Mouse (Mus musculus) midbrain, embryonic 13.5 days (tissue): ENCODE data around the gene Ifitm7. TPM values are rescaled to one million over a fixed set of nuclear protein-coding genes. Genes with fewer than 3 reads are reported as not detected.

Experiments used
- ATAC-seq: fragments of 200-750 bp; cut with Nextera tagmentation; 2 replicates; pipeline ENCODE4 v1.8.0; 2017; ENCODE audit warnings: mild to moderate bottlenecking, moderate TSS enrichment, moderate library complexity
- H3K27ac ChIP-seq: fragments of 300-500 bp; sonication (generic); 2 replicates; pipeline ENCODE4 v1.5.1; 2015; ENCODE audit warnings: inconsistent platforms, mild to moderate bottlenecking, moderate library complexity
- H3K27me3 ChIP-seq: fragments of 300-500 bp; sonication (generic); 2 replicates; pipeline ENCODE4 v1.6.1; 2015; ENCODE audit warnings: mild to moderate bottlenecking, inconsistent platforms
- H3K36me3 ChIP-seq: fragments of 300-500 bp; sonication (generic); 2 replicates; pipeline ENCODE4 v1.6.1; 2015; ENCODE audit warnings: mild to moderate bottlenecking, inconsistent platforms
- H3K4me1 ChIP-seq: fragments of 300-500 bp; sonication (generic); replicated peaks from 2 replicates; pipeline ENCODE4 v1.6.1; 2015; ENCODE audit warnings: inconsistent platforms
- H3K4me2 ChIP-seq: fragments of 300-500 bp; sonication (generic); replicated peaks from 2 replicates; pipeline ENCODE4 v1.6.1; 2015; ENCODE audit warnings: moderate library complexity, mild to moderate bottlenecking, inconsistent platforms
- H3K4me3 ChIP-seq: fragments of 300-500 bp; sonication (generic); replicated peaks from 2 replicates; pipeline ENCODE4 v1.5.1; 2015; ENCODE audit warnings: mild to moderate bottlenecking, inconsistent platforms
- H3K9ac ChIP-seq: fragments of 300-500 bp; sonication (generic); replicated peaks from 2 replicates; pipeline ENCODE4 v1.6.1; 2015; ENCODE audit warnings: mild to moderate bottlenecking, inconsistent platforms
- H3K9me3 ChIP-seq: fragments of 300-500 bp; sonication (generic); 2 replicates; pipeline ENCODE4 v1.6.1; 2016; ENCODE audit warnings: mild to moderate bottlenecking, inconsistent platforms
- WGBS: fragments of 180-500 bp; shearing (Covaris S2); methylation state at CpG from one replicate; pipeline ENCODE4 v1.1.7; 2015; 5-methylcytosine and 5-hydroxymethylcytosine counted together
- polyA plus RNA-seq: library from polyadenylated mRNA; unstranded; fragments of >200 nt; fragmentation: Nextera tagmentation; extraction: Ambion mirVana; gene quantifications from 2 replicates; pipeline ENCODE4 v1.2.1, GENCODE M21; 2015

The Ifitm7 gene
- polyA plus RNA-seq: 1.9 and 2.0 TPM in 2 replicates

GRCm38 (mm10) chr16:13986574-13987478 lies at the start of gene Ifitm7, which contains the start of gene 2900011O08Rik:
Ifitm7 (minus strand) TSS chr16:13986888.
2900011O08Rik (plus strand) TSS chr16:13986604.
- peak within 1 kb of the TSS; percentile 81 for H3K9ac ChIP-seq
- H3K4me3 ChIP-seq: peak within 1 kb of the TSS; percentile 71
- H3K4me2 ChIP-seq: peak within 1 kb of the TSS; percentile 70
- under 1% methylated on average over 31 of the region's 31 CpGs for WGBS
- no peaks in the 10 kb centered on the region for H3K27me3 ChIP-seq
- H3K4me1 ChIP-seq: peaks cover 26% of the 10 kb centered on the region
- H3K9me3 ChIP-seq: no peaks in the 10 kb centered on the region
- H3K27ac ChIP-seq: peak within 1 kb of the TSS; percentile 94
- H3K36me3 ChIP-seq: peaks cover under 1% of the 10 kb centered on the region; the same call in 1 of the 2 replicates
- ATAC-seq: peak; percentile 87

DNA sequence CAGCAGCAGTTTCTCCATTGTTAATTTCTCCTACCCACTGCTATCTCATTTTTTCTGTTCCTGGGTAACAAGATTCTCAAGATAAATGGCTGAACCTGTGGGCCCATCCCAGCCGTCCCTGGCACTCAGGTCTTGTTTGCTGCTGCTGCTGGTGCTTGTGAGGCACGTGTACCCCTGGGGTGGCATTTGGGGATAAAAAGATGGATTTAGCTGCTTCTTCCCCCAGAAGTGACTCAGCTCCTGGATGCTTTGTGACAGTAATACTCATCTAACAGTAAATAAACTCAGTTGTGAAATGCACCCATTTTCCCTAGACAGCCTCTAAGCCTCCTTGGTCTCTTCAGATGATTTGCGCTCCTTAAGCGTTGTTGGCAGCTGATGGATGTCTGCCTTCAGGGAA lies 46.4 kb upstream of the Ifitm7 start:
- 86% methylated on average over 4 of the region's 4 CpGs for WGBS
- no peak overlapping the region for H3K4me3 ChIP-seq
- H3K9me3 ChIP-seq: no peaks in the 10 kb centered on the region
- no peak overlapping the region for H3K27ac ChIP-seq
- no peak overlapping the region for H3K9ac ChIP-seq
- no peaks in the 10 kb centered on the region for H3K27me3 ChIP-seq
- no peak overlapping the region for H3K4me2 ChIP-seq
- no peak for ATAC-seq
- no peaks in the 10 kb centered on the region for H3K4me1 ChIP-seq
- no peaks in the 10 kb centered on the region for H3K36me3 ChIP-seq

DNA sequence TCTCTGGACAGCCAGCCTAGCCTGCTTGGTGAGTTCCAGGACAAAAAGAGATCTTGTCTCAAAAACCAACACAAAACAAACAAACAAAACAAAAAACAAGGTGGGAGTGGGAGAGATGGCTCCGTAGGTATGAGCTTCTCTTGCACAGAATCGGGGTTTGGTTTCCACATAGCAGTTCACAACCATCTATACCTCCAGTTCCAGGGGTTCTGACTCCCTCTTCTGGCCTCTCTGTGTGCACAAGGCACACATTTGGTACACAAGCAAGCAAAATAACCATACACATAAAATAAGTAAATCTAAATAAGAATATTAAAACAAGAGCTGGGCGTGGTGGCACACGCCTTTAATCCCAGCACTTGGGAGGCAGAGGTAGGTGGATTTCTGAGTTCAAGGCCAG lies 44.0 kb upstream of the Ifitm7 start:
- H3K4me3 ChIP-seq: no peak overlapping the region

GRCm38 (mm10) chr16:14029851-14030250 lies 43.2 kb upstream of the Ifitm7 start:
- no peaks in the 10 kb centered on the region for H3K9me3 ChIP-seq
- H3K36me3 ChIP-seq: no peaks in the 10 kb centered on the region
- no peaks in the 10 kb centered on the region for H3K4me1 ChIP-seq
- H3K4me2 ChIP-seq: no peak overlapping the region
- WGBS: 59% methylated on average over 2 of the region's 2 CpGs
- no peak for ATAC-seq
- no peak overlapping the region for H3K27ac ChIP-seq
- no peak overlapping the region for H3K4me3 ChIP-seq
- H3K9ac ChIP-seq: no peak overlapping the region
- no peaks in the 10 kb centered on the region for H3K27me3 ChIP-seq

More for the DNA sequence above, 44.0 kb upstream of the Ifitm7 start:
- ATAC-seq: no peak
- H3K4me1 ChIP-seq: no peaks in the 10 kb centered on the region
- no peaks in the 10 kb centered on the region for H3K27me3 ChIP-seq
- H3K4me2 ChIP-seq: no peak overlapping the region
- no peaks in the 10 kb centered on the region for H3K36me3 ChIP-seq
- 91% methylated on average over 4 of the region's 4 CpGs for WGBS
- H3K9me3 ChIP-seq: no peaks in the 10 kb centered on the region
- no peak overlapping the region for H3K9ac ChIP-seq
- no peak overlapping the region for H3K27ac ChIP-seq

- Histone ChIP-seq H3K9me3 (no peaks in the 10 kb centered on the region), H3K27ac (no peak overlapping the region), H3K4me1 (no peaks in the 10 kb centered on the region), H3K36me3 (no peaks in the 10 kb centered on the region), H3K9ac (no peak overlapping the region), H3K4me2 (no peak overlapping the region), H3K27me3 (no peaks in the 10 kb centered on the region), H3K4me3 (no peak overlapping the region)
- 67% methylated on average over 2 of the region's 2 CpGs for WGBS
- no peak for ATAC-seq
These were observed 42.4 kb upstream of the Ifitm7 start for GRCm38 (mm10) chr16:14029072-14029471.

DNA sequence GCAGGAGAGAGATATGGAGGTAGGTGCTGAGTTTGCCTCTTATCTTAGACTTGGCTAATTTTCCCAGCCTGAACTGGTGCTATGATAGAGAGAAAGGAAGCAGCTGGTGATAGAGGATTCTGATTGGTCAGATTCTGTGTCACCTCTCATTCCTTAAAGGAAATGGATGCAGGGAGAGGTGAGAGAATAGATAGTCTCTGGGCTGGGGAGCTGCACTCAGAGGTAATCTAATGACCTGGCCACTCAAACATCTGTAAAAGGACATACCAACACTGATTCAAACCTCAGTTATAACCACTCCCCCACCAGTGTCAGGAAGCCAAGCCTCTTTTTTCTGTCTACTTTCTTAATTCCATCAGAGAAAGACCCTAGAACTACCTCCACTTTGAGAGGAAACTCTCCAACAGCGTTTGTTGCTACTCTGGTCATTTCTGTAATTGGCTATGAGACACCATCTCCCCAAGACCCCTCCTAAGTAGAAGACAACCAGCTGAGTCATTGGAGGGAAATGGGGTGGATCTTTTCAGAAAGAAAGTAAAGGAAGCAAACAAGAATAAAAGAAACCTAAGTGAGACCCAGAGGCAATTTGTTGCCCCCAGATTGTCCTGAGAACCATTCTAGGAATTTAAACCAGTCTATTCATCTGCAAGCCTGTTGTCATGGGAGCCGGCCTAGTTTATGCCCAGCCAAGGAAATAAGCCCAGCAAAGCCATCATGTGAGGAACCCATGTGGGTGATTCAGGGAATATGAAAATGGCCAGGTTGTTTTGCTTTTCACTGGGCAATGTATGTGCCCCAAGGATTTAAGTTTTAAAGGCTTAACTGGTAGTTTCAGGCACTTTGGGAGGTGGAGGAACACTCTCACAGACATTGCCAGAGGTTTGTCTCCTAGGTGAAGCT lies 38.7 kb upstream of the Ifitm7 start:
- Histone ChIP-seq H3K36me3 (no peaks in the 10 kb centered on the region), H3K4me2 (no peak overlapping the region), H3K9ac (no peak overlapping the region), H3K9me3 (no peaks in the 10 kb centered on the region), H3K4me1 (no peaks in the 10 kb centered on the region), H3K4me3 (no peak overlapping the region), H3K27me3 (no peaks in the 10 kb centered on the region), H3K27ac (no peak overlapping the region)
- WGBS: 49% methylated on average over 2 of the region's 2 CpGs
- ATAC-seq: no peak

DNA sequence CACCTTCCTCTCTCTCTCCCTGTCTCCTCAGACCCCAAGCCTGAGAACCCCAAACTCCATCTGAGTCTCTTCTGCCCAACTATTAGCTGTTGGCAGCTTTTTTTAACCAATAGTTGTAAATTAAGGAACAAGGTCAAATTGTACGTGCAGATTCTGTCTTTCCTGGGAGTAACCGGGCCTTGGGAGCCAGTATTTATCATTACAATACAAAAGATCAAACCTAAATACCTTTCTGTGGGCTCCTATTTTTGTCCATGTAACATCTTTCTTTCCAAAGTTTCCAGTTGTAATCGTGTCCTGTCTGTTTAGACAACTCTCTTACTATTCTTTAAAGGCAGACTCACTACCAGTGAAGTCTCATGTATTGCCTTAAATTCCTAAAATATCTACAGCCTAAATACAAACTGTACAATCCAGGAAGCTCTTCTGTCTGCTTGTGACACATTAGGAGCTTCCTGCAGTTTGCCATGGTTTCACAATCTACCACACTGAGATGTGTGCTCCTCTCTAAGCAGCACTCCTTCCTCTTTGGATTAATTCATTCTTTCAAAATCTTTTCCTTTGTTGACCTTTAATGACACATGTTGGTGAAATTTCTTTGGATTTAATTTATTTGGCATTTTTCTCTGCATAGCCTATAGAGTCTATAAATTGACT lies 34.6 kb upstream of the Ifitm7 start:
- Histone ChIP-seq H3K4me2 (no peak overlapping the region), H3K4me1 (no peaks in the 10 kb centered on the region), H3K9me3 (no peaks in the 10 kb centered on the region), H3K36me3 (no peaks in the 10 kb centered on the region), H3K9ac (no peak overlapping the region), H3K4me3 (no peak overlapping the region), H3K27ac (no peak overlapping the region), H3K27me3 (no peaks in the 10 kb centered on the region)
- ATAC-seq: no peak
- WGBS: 84% methylated on average over 3 of the region's 3 CpGs

DNA sequence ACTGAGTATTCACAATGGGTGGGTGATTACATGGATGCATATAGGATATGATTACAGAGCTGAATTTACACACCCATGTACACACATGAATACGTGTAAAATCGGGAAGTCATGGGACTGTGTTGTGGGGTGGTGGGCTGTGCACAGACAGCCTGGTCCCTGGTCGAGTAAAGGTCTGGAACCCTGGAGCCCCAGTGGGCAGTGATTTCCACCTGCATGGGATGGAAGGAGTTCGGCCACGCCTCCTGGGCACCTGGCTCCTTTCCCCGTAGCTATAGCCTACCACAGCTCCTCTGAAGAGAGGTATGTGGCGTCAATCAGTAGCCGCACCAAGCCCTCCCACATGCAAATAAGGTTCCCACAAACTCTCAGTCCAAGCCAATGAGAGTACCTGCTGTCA lies 30.6 kb upstream of the Ifitm7 start:
- no peaks in the 10 kb centered on the region for H3K4me1 ChIP-seq
- H3K36me3 ChIP-seq: no peaks in the 10 kb centered on the region
- ATAC-seq: no peak
- H3K4me3 ChIP-seq: no peak overlapping the region
- 91% methylated on average over 8 of the region's 8 CpGs for WGBS
- no peaks in the 10 kb centered on the region for H3K27me3 ChIP-seq
- H3K27ac ChIP-seq: no peak overlapping the region
- H3K4me2 ChIP-seq: no peak overlapping the region
- H3K9me3 ChIP-seq: no peaks in the 10 kb centered on the region
- no peak overlapping the region for H3K9ac ChIP-seq

GRCm38 (mm10) chr16:14009966-14010365 lies 23.3 kb upstream of the Ifitm7 start:
- Histone ChIP-seq H3K9me3 (no peaks in the 10 kb centered on the region), H3K27ac (no peak overlapping the region), H3K36me3 (peaks cover 7% of the 10 kb centered on the region; the same call in 1 of the 2 replicates), H3K4me2 (no peak overlapping the region), H3K4me1 (no peaks in the 10 kb centered on the region), H3K4me3 (no peak overlapping the region), H3K9ac (no peak overlapping the region), H3K27me3 (no peaks in the 10 kb centered on the region)
- no peak for ATAC-seq
- 93% methylated on average over 4 of the region's 4 CpGs for WGBS

GRCm38 (mm10) chr16:14008708-14009107 lies 22.0 kb upstream of the Ifitm7 start:
- no peak overlapping the region for H3K9ac ChIP-seq
- H3K4me2 ChIP-seq: no peak overlapping the region
- H3K4me3 ChIP-seq: no peak overlapping the region
- peaks cover 7% of the 10 kb centered on the region; the same call in 1 of the 2 replicates for H3K36me3 ChIP-seq
- no peaks in the 10 kb centered on the region for H3K4me1 ChIP-seq
- H3K9me3 ChIP-seq: no peaks in the 10 kb centered on the region
- H3K27me3 ChIP-seq: no peaks in the 10 kb centered on the region
- H3K27ac ChIP-seq: no peak overlapping the region
- no peak for ATAC-seq

DNA sequence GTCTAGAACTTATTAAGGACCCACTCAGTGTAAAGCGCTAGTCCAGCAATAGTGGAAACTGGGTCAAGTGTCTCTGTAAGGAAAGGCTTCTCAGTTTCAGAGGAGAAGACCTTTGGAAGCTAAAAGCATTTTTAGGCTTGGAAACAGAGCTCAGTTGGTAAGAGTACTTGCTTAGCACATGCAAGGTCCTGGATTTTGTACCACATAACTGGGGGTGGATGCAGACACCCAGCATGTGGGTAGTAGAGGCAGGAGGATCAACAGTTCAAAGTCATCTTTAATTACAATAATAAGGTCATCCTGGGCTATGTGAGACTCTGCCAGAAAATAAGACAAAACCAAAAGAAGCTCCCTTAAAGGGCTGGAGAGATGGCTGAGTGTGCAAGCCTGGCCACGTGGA lies 21.4 kb upstream of the Ifitm7 start:
- no peak for ATAC-seq
- Histone ChIP-seq H3K4me2 (no peak overlapping the region), H3K9me3 (no peaks in the 10 kb centered on the region), H3K27ac (no peak overlapping the region), H3K36me3 (peaks cover 7% of the 10 kb centered on the region; the same call in 1 of the 2 replicates), H3K4me1 (no peaks in the 10 kb centered on the region), H3K27me3 (no peaks in the 10 kb centered on the region), H3K9ac (no peak overlapping the region), H3K4me3 (no peak overlapping the region)
- 78% methylated on average over 2 of the region's 2 CpGs for WGBS
